Mouse (Mus musculus): ENCODE measurements around the gene Ndufa8. TPM values are rescaled to one million over a fixed set of nuclear protein-coding genes. Genes with fewer than 3 reads are reported as not detected.

The Ndufa8 gene
- polyA plus RNA-seq, 1 experiment from 2014 or later: 361 TPM

GRCm38 (mm10) chr2:36033966-36034365 lies 15.2 kb downstream of the Ndufa8 start:
- ATAC-seq: no peak
- Histone ChIP-seq H3K36me3 (ENCODE audit: control insufficient read depth, insufficient read depth) (peaks cover 29% of the 10 kb centered on the region), H3K27me3 (replicated peaks; ENCODE audit: control insufficient read depth, insufficient read depth, low read length) (no peaks in the 10 kb centered on the region), H3K4me1 (replicated peaks; ENCODE audit: control insufficient read depth, insufficient read depth, low read length) (no peaks in the 10 kb centered on the region), H3K4me3 (ENCODE audit: low read depth, low read length) (no peak overlapping the region), H3K9ac (ENCODE audit: low read depth, low read length) (no peak overlapping the region), H3K4me2 (replicated peaks; ENCODE audit: low read depth) (no peak overlapping the region), H3K27ac (ENCODE audit: low read depth, low read length) (no peak overlapping the region), H3K9me3 (ENCODE audit: control insufficient read depth) (no peaks in the 10 kb centered on the region)
- no peak for TF ChIP-seq CTCF (IDR thresholded peaks at IDR 0.05; ENCODE audit: low read depth)
- 78% methylated on average over 7 of the region's 7 CpGs for WGBS

- no peak for TF ChIP-seq CTCF (IDR thresholded peaks at IDR 0.05; ENCODE audit: low read depth)
- no peak overlapping the region for H3K4me2 ChIP-seq (replicated peaks; ENCODE audit: low read depth)
- peaks cover 20% of the 10 kb centered on the region for H3K36me3 ChIP-seq (ENCODE audit: control insufficient read depth, insufficient read depth)
- no peak overlapping the region for H3K27ac ChIP-seq (ENCODE audit: low read depth, low read length)
- no peak overlapping the region for H3K4me3 ChIP-seq (ENCODE audit: low read depth, low read length)
- H3K4me1 ChIP-seq (replicated peaks; ENCODE audit: control insufficient read depth, insufficient read depth, low read length): no peaks in the 10 kb centered on the region
- H3K27me3 ChIP-seq (replicated peaks; ENCODE audit: control insufficient read depth, insufficient read depth, low read length): no peaks in the 10 kb centered on the region
- WGBS: 81% methylated on average over 7 of the region's 7 CpGs
- ATAC-seq: no peak
- H3K9ac ChIP-seq (ENCODE audit: low read depth, low read length): no peak overlapping the region
- H3K9me3 ChIP-seq (ENCODE audit: control insufficient read depth): no peaks in the 10 kb centered on the region
Observed at GRCm38 (mm10) chr2:36032884-36033283, 16.3 kb downstream of the Ndufa8 start.

GRCm38 (mm10) chr2:36023291-36023690 lies 25.9 kb downstream of the Ndufa8 start:
- Histone ChIP-seq H3K27me3 (replicated peaks; ENCODE audit: control insufficient read depth, insufficient read depth, low read length) (peaks cover 3% of the 10 kb centered on the region; the same call in 1 of the 2 replicates), H3K27ac (ENCODE audit: low read depth, low read length) (no peak overlapping the region), H3K9ac (ENCODE audit: low read depth, low read length) (no peak overlapping the region), H3K4me2 (replicated peaks; ENCODE audit: low read depth) (no peak overlapping the region), H3K4me3 (ENCODE audit: low read depth, low read length) (no peak overlapping the region), H3K36me3 (ENCODE audit: control insufficient read depth, insufficient read depth) (no peaks in the 10 kb centered on the region), H3K9me3 (ENCODE audit: control insufficient read depth) (no peaks in the 10 kb centered on the region), H3K4me1 (replicated peaks; ENCODE audit: control insufficient read depth, insufficient read depth, low read length) (no peaks in the 10 kb centered on the region)
- 58% methylated on average over 3 of the region's 3 CpGs for WGBS
- TF ChIP-seq CTCF (IDR thresholded peaks at IDR 0.05; ENCODE audit: low read depth): no peak
- ATAC-seq: no peak

- no peak overlapping the region for H3K27ac ChIP-seq (ENCODE audit: low read depth, low read length)
- H3K9ac ChIP-seq (ENCODE audit: low read depth, low read length): no peak overlapping the region
- peak overlapping the region; percentile 51 for H3K4me2 ChIP-seq (replicated peaks; ENCODE audit: low read depth)
- no peak overlapping the region for H3K4me3 ChIP-seq (ENCODE audit: low read depth, low read length)
- H3K36me3 ChIP-seq (ENCODE audit: control insufficient read depth, insufficient read depth): no peaks in the 10 kb centered on the region
- no peaks in the 10 kb centered on the region for H3K4me1 ChIP-seq (replicated peaks; ENCODE audit: control insufficient read depth, insufficient read depth, low read length)
- peak; percentile 51; the same call in 1 of the 2 replicates for ATAC-seq
- peak; percentile 83 for TF ChIP-seq CTCF (IDR thresholded peaks at IDR 0.05; ENCODE audit: low read depth)
- H3K9me3 ChIP-seq (ENCODE audit: control insufficient read depth): no peaks in the 10 kb centered on the region
- peaks cover 3% of the 10 kb centered on the region; the same call in 1 of the 2 replicates for H3K27me3 ChIP-seq (replicated peaks; ENCODE audit: control insufficient read depth, insufficient read depth, low read length)
- 11% methylated on average over 32 of the region's 32 CpGs for WGBS
Observed at GRCm38 (mm10) chr2:36021385-36022159, 27.6 kb downstream of the Ndufa8 start.

- peaks cover 16% of the 10 kb centered on the region; the same call in 1 of the 2 replicates for H3K27me3 ChIP-seq (replicated peaks; ENCODE audit: control insufficient read depth, insufficient read depth, low read length)
- 0 out of 2 replicates have a peak, but pooled peaks cover 3% of the 10 kb centered on the region for H3K4me1 ChIP-seq (replicated peaks; ENCODE audit: control insufficient read depth, insufficient read depth, low read length)
- H3K4me2 ChIP-seq (replicated peaks; ENCODE audit: low read depth): no peak overlapping the region
- no peak overlapping the region for H3K4me3 ChIP-seq (ENCODE audit: low read depth, low read length)
- no peak for ATAC-seq
- 60% methylated on average over 12 of the region's 12 CpGs for WGBS
- H3K9ac ChIP-seq (ENCODE audit: low read depth, low read length): no peak overlapping the region
- H3K9me3 ChIP-seq (ENCODE audit: control insufficient read depth): no peaks in the 10 kb centered on the region
- no peak for TF ChIP-seq CTCF (IDR thresholded peaks at IDR 0.05; ENCODE audit: low read depth)
- no peaks in the 10 kb centered on the region for H3K36me3 ChIP-seq (ENCODE audit: control insufficient read depth, insufficient read depth)
- H3K27ac ChIP-seq (ENCODE audit: low read depth, low read length): no peak overlapping the region
Observed at GRCm38 (mm10) chr2:36013010-36013409, 36.2 kb downstream of the Ndufa8 start.

- WGBS: 0% methylated on average over 44 of the region's 44 CpGs
Observed at GRCm38 (mm10) chr2:36011331-36011825, 37.8 kb downstream of the Ndufa8 start.

More at GRCm38 (mm10) chr2:36011331-36011825, 37.8 kb downstream of the Ndufa8 start:
- TF ChIP-seq CTCF (IDR thresholded peaks at IDR 0.05; ENCODE audit: low read depth): peak; percentile 42
- Histone ChIP-seq H3K9me3 (ENCODE audit: control insufficient read depth) (no peaks in the 10 kb centered on the region), H3K4me3 (ENCODE audit: low read depth, low read length) (peak overlapping the region; percentile 42), H3K4me2 (replicated peaks; ENCODE audit: low read depth) (peak overlapping the region; percentile 70), H3K27ac (ENCODE audit: low read depth, low read length) (no peak overlapping the region), H3K9ac (ENCODE audit: low read depth, low read length) (peak overlapping the region; percentile 11; the same call in 1 of the 2 replicates), H3K27me3 (replicated peaks; ENCODE audit: control insufficient read depth, insufficient read depth, low read length) (peaks cover 16% of the 10 kb centered on the region; the same call in 1 of the 2 replicates), H3K36me3 (ENCODE audit: control insufficient read depth, insufficient read depth) (no peaks in the 10 kb centered on the region), H3K4me1 (replicated peaks; ENCODE audit: control insufficient read depth, insufficient read depth, low read length) (0 out of 2 replicates have a peak, but pooled peaks cover 3% of the 10 kb centered on the region)
- ATAC-seq: no peak
